Mouse (Mus musculus) ZHBTc4 (cell line): ENCODE measurements at regions not wholly inside any gene's neighbourhood (a gene's known extent, or its start where the extent isn't known, plus 50 kb on each side); places are given as distances from the start of the nearest gene placed in this dataset.

Experiments used
- DNase-seq: peaks from one replicate; pipeline ENCODE4 v3.0.0-alpha.2; 2011; ENCODE audit warnings: low read depth, low spot score

DNA sequence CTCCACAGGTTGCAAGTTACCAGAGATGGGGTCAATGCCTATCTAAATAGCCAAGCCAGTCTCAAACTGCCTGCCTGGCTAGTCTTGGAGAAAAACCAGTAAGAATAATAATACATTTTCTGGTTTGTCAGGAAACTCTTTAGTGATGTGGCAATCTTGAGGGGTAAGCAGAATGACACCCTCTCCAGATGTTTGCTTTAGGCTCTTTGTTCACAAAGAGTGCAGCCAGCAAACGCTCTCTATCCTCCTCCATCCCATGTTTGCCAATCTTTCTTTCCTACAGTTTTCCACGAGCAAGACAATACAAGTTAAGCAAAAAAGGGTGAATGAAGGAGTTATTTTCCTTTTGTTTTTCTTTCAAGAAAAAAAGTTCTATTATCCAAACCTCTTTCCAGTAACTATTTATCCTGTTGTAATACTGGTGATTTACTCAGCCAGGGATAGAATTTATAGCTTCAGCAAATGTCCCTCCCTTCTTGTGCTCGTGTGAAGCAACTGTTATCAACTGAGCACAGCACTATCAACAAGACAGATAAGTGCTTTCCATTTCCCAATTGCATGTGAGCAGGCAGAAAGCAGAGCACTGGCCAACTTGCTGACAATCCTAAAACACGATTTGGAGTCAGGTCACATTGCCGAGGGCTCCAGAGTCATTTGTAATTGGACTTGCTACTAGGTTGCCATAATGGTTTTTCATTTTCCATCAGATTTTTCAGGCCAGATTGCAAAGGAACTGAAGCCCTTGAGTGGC lies 873.5 kb downstream of the Rapgef2 start:
- DNase-seq = no peak

DNA sequence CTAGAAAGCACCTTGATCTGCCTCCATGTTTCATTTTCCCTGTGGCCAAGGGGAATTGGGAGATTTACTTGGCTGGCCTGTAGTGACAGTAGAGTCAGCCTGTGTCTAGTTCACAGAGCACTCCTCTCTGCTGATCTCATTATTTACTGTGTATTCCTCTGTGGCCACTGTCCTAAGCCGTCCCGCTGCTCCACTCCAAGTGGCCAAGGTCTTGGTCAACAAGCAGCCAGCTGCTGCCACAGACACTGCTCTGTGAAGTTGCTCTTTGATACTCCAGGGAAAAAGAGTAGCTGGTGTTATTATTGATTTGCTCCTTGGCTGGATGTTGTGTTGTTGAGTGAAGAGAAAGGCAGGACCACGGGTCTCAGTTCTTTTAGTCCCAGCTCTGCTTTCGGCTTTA lies 874.9 kb downstream of the Rapgef2 start:
- no peak for DNase-seq

DNA sequence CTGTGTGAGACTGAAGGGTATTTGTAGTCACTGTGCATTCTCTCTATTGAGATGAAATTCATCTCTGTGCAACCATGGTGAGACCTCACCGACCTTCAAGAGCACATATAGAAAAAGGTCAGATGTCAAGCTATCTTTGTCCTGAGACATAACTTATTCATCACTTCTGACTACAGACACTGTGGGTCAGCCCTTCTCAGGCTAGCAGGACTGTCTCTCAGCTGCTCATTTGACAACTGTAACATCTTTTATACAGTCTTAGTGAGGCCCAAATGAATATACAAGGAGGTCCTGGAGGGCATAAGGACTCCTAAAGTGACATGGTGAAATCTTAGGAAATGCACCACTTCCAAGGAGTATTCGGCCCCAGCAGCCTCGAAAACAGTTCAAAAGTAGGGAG lies 877.1 kb downstream of the Rapgef2 start:
- no peak for DNase-seq

DNA sequence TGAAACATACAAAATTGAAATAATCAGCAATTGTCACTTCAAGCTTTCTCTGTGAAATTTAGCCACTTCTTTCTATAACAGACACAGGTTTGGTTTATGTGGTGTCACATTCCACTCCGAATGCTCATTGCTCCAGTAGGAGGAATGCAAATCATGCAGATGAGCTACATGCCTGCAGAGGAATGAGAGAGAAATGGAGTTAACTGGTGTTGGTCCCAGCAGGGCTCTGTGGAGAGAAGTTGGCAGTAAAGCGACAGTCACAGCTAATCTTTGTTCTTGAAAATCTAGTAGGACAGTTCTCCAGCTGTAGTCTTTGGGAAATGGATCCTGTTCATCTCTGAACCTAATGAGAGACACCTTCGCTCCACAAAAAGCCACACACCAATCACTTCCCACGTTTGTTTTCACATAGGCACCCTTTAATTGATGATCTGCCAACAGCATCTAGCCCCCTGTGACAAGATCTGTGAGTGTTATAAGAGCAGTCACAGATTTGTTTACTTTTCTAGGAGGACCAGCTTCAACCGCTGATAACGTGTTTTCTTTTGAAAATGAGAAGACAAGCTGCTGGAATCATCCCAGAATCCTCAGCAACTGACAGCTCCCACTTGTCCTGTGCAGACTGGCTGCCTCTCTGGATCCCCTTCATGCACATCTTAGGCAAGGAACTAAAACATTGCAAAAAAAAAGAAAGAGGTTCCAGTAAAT lies 880.4 kb downstream of the Rapgef2 start:
- no peak for DNase-seq

DNA sequence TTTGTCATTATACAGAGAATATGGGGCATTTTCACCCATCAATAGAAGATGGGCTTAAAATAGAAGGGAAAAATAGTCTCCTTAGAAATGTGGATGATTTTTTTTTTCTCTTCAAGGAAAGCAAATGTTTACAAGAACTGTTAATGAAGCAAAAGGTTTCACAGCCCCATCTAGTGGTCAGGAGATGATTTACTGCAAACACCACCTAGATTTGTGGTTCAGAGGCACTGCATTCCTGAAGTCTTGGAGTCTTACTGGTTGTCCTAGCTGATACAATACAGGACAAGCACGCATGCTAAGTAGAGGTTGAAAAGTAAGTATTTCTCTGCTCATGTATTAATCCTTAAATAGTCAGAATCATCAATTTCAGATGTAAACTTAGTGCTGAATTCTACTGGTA lies 927.9 kb downstream of the Rapgef2 start:
- DNase-seq = peak; percentile 63

DNA sequence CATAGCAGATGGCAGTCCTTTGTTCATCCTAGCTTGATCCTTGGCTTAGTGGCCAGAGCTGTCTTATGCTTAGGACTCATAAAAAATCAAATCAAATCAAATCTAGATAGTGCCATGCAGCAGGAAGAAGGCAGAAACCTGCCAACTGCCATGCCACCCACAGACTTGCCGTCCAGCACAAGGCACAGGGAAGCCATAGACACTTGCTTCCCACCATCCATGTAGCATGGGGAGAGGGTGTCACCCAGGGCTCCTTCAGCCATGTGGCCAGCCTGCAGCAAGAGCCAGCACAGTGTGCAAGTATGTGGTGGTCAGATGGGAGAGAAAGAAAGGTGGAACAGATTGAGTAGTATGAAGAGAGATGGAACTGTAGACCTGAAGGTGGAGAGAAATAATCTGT lies 946.4 kb downstream of the Rapgef2 start:
- DNase-seq = no peak

DNA sequence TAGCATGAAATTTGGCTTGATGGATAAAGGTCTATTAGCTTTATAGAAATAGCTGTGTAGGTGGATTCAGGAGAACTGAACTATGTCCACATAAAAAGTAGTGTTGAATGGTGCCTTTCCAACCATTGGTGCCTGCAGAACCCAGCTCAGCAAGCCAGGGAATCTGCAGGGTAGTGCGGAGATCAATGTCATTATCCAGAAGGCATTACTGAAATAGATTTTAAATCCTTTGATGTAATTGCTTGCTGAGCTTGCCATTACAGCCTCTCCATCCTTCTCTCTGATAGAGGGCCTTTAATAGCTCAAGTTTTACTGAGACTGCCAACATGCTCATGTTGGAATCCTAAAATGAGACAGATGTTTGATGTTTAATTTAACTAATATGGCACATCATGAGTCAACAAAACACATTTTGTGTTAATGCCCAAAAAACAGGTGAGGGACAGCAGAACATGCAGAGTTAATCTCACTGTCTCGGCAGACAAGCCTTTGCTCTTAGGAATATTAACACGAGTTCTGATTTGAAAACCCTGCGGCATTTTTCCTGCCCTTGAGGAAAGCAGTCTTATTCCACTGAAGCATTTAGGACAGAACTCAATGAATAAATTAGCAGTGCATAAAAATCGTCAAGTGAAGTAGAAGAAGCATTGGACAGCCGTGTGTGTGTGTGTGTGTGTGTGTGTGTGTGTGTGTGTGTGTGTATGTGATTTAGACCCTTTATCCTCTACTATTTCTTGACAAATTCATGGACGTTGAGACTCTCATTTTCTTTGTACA lies 974.5 kb downstream of the Rapgef2 start:
- no peak for DNase-seq

DNA sequence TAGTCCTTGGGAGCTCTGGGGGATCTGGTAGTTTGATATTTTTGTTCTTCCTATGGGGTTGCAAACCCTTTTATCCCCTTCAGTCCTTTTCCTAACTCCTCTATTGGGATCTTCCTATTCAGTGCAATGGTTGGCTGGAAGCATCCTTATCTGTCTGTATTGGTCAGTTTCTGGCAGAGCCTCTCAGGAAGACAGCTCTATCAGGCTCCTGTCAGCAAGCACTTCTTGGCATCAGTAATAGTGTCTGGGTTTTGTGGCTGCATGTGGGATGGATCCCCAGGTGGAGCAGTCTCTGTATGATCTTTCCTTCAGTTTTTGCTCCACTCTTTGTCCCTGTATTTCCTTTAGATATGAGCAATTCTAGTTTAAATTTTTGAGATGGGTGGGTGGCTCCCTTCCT lies 985.8 kb downstream of the Rapgef2 start:
- DNase-seq = no peak

DNA sequence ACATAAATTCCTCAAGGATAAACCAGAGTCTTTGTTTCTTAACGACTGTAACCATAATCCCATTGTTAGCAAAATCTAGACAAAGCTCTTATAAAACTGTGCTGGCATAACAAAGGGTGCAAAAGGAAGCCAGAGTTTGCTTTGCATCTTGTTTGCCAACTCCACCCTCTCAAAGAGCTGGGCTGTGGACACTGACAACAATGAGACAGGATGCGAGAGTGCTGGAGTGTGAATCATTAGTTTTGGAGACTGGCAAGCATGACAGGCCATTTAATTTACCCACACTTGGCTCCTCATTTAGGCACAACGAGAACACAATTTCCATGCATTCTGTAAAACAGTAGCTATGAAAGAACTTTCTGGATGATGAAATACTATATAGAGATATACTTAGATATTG lies 994.4 kb downstream of the Rapgef2 start:
- DNase-seq = peak; percentile 9

DNA sequence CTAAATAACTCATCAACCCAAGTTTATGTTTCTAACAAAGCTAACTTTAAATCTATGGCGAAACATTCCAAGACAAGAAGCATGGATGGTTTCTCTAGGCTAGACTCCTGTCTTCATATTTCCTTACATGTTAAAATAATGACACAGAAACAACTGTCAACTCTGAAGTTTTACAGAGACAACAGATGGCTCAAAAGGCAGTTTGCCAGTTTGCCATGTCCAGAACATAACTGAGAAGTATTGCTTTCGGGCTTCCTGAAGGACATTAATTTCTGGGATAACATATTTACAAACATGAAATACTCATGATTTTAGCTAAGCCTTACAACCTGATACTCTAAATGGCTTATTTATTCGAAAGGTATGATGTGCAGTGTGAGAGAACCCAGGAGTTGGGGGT lies 1002.2 kb downstream of the Rapgef2 start:
- no peak for DNase-seq

DNA sequence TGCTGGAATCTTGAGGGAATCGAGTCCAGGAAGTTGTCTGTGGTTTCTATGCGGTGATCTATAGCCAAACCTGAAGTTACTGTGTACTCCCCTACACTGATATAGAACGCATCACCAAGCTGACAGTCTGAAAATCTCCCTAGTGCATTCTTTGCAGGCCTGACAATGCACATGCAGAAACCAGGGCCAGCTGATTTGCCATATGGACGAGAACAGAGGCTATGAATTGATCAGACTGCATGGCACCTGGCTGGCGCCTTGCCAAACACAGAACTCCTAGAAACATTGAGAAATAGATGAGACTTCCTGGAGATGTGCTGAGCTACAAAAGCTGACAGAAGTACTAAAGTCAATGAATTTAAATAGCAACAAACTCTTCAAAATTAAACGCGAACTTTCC lies 1049.4 kb downstream of the Rapgef2 start:
- no peak for DNase-seq

DNA sequence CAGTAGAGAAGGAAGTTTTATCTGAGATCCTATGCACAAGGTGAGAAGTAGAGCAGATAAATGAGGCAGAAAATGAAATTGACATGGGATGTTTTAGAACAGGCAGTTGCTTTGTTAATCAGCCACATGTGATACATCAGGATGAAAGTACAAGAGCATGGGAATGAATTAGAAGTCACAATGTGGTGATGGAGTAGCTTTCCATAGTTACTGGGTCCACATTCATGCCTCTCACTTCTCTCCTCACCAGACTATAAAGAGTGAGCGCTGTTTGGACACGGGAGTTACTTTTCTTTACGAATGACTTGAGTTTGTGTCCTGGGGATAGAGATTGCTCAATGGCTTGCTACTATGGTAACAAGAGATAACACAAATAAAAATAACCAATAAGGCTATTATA lies 1076.6 kb downstream of the Rapgef2 start:
- DNase-seq = no peak

DNA sequence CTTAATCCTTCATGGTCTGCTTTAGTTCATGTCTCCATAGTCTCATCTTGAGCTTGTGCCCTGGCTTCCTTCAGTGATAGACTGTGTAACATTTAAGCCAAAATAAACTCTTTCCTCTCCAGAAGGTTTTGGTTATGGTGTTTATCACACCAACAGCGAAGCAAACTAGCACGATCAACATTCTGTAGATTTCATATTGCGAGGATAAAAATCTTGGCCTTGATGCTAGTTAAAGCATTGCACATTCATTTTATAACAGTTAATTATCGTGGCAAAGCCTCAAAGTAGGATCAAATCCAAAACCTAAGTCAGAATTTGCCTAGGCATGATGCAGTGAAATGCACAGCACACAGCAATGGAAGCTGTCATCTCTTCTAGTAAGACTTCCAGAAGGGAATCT lies 1123.7 kb downstream of the Rapgef2 start:
- DNase-seq = no peak

DNA sequence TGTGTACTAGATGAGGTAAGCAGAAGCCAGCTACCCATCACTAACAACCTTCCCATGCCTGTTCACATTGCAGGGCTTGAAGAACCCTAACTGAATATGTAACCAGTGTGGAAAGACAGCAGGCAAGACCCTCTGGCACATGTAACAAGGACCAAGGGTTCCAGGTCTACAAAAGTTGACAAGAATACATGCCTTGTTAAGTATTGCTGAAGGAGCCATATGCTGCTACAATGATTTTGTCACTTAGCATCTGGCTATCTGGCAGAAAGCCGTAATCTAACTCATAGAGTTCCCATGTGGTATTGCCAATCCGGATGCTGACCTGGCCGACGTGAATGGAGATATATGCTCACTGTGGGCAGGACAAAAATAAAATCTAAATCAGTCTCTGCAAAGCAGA lies 1127.9 kb downstream of the Rapgef2 start:
- DNase-seq = no peak
